ENCODE assay signal across 18 mouse cellular contexts in genomic region chr15:6593254-6593623, GRCm38 (mm10).
"Had no signal": no experiment of that assay in that cellular context is flagged by ENCODE, and none has a peak within 500 bp of the region (broad histone marks: within the 10 kb centered on the region; RNA-seq: fewer than 3 reads in every experiment).

No protein-coding gene starts in this region.

- H3K9ac ChIP-seq: kidney, embryonic 15.5 days; limb, embryonic 12.5 days; limb, embryonic 15.5 days; liver, embryonic 14.5 days; liver, postnatal 0 days; lung, embryonic 14.5 days; midbrain, embryonic 13.5 days; stomach, embryonic 15.5 days had no signal

- H3K4me2 ChIP-seq: kidney, embryonic 15.5 days; limb, embryonic 12.5 days; limb, embryonic 15.5 days; lung, embryonic 14.5 days; midbrain, embryonic 13.5 days; stomach, embryonic 15.5 days had no signal

- H3K4me3 ChIP-seq: kidney, embryonic 15.5 days; limb, embryonic 12.5 days; limb, embryonic 15.5 days; midbrain, embryonic 13.5 days; myocyte; stomach, embryonic 15.5 days had no signal

- DNase-seq: kidney, adult 11 months; kidney, adult 8-10 months; kidney, postnatal 10 days; kidney, postnatal 36 days; layer of hippocampus, adult 9-11 months; left cerebral cortex, postnatal 4 days; liver, postnatal 0 days; lung, embryonic 14.5 days had no signal

- H3K9me3 ChIP-seq: kidney, embryonic 15.5 days; limb, embryonic 12.5 days; limb, embryonic 15.5 days; midbrain, embryonic 13.5 days; stomach, embryonic 15.5 days had no signal

- ATAC-seq: liver, postnatal 0 days; lung, postnatal 0 days; midbrain, embryonic 13.5 days; midbrain, embryonic 16.5 days had no signal

- H3K27me3 ChIP-seq: kidney, embryonic 15.5 days; limb, embryonic 12.5 days; limb, embryonic 15.5 days; midbrain, embryonic 13.5 days; stomach, embryonic 15.5 days had no signal

- H3K27ac ChIP-seq: kidney, embryonic 15.5 days; limb, embryonic 12.5 days; limb, embryonic 15.5 days; liver, embryonic 14.5 days; macrophage; midbrain, embryonic 13.5 days; stomach, embryonic 15.5 days had no signal

- H3K4me1 ChIP-seq: kidney, embryonic 15.5 days; limb, embryonic 12.5 days; limb, embryonic 15.5 days; midbrain, embryonic 13.5 days; stomach, embryonic 15.5 days had no signal

- H3K36me3 ChIP-seq: kidney, embryonic 15.5 days; limb, embryonic 12.5 days; limb, embryonic 15.5 days; midbrain, embryonic 13.5 days; stomach, embryonic 15.5 days had no signal
